Mouse (Mus musculus): Measurements from ENCODE around the gene Hist1h4i. TPM values are rescaled to one million over a fixed set of nuclear protein-coding genes. Genes with fewer than 3 reads are reported as not detected.

Hist1h4i gene
- polyA plus RNA-seq, 1 experiment from 2014 or later = 43.9 TPM

DNA sequence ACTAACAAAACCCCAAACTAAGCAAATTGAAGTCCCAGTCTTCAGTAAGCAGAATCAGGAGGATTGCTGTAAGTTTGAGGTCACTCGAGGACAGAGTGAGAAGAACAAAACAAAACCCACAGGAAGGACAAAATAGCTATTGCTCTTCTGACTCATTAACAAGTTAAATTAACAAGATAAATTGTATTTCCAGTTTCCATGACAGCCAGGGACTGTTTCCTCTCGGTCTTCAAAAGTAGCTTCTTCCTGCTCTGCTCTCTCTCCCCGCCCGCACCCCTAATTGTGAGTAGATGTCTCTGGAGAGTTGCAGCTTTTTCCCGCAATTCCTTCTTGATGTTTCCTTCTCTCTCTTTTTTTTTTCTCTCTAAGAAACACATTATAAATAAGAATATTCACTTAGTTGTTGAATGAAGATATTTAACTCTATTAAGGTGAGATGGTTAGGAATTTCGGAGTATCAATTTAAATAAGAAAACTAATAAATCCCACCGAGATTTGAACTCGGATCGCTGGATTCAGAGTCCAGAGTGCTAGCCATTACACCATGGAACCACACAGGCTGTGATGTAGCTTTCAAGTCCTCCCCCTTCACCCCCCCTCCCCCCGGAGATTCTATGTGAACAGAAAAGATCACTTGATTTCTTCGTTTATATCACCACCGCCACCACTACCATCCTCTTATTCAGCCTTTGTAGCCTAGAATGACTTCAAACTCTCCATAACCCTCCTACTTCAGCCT lies 44.9 kb downstream of the Hist1h4i start:
- ATAC-seq (ENCODE audit: low FRiP score) = peak; percentile 69; the same call in 1 of the 2 replicates
- H3K27me3 ChIP-seq (ENCODE audit: control insufficient read depth, insufficient read depth, low read length) = peaks cover 64% of the 10 kb centered on the region
- H3K4me1 ChIP-seq (ENCODE audit: control insufficient read depth, insufficient read depth, low read length) = 0 out of 2 replicates have a peak, but pooled peaks cover 3% of the 10 kb centered on the region
- H3K9me3 ChIP-seq (ENCODE audit: control insufficient read depth, low read length) = no peaks in the 10 kb centered on the region
- H3K4me2 ChIP-seq = peak overlapping the region; percentile 52
- no peaks in the 10 kb centered on the region for H3K36me3 ChIP-seq (ENCODE audit: control insufficient read depth, insufficient read depth, low read length)
- H3K9ac ChIP-seq (ENCODE audit: low read length) = no peak overlapping the region
- DNase-seq (ENCODE audit: low spot score, missing footprints) = peak; percentile 97
- 1% methylated on average over 12 of the region's 12 CpGs for WGBS
- H3K27ac ChIP-seq (ENCODE audit: low read depth, low read length) = no peak overlapping the region
- peak overlapping the region; percentile 21 for H3K4me3 ChIP-seq (ENCODE audit: low read depth, low read length)

GRCm38 (mm10) chr13:21995331-21995914 lies 45.7 kb downstream of the Hist1h4i start:
- Histone ChIP-seq H3K4me3 (ENCODE audit: low read depth, low read length) (peak overlapping the region; percentile 30), H3K9me3 (ENCODE audit: control insufficient read depth, low read length) (no peaks in the 10 kb centered on the region), H3K27ac (ENCODE audit: low read depth, low read length) (no peak overlapping the region), H3K4me1 (ENCODE audit: control insufficient read depth, insufficient read depth, low read length) (0 out of 2 replicates have a peak, but pooled peaks cover 3% of the 10 kb centered on the region), H3K9ac (ENCODE audit: low read length) (no peak overlapping the region; the same call in 1 of the 2 replicates), H3K4me2 (peak overlapping the region; percentile 52), H3K27me3 (ENCODE audit: control insufficient read depth, insufficient read depth, low read length) (peaks cover 56% of the 10 kb centered on the region), H3K36me3 (ENCODE audit: control insufficient read depth, insufficient read depth, low read length) (no peaks in the 10 kb centered on the region)
- ATAC-seq (ENCODE audit: low FRiP score) (peak; percentile 67), DNase-seq (ENCODE audit: low spot score, missing footprints) (peak; percentile 96)
- under 1% methylated on average over 21 of the region's 21 CpGs for WGBS

- ATAC-seq (ENCODE audit: low FRiP score) (no peak), DNase-seq (ENCODE audit: low spot score, missing footprints) (no peak)
- Histone ChIP-seq H3K4me2 (peak overlapping the region; percentile 52), H3K9me3 (ENCODE audit: control insufficient read depth, low read length) (no peaks in the 10 kb centered on the region), H3K27me3 (ENCODE audit: control insufficient read depth, insufficient read depth, low read length) (peaks cover 50% of the 10 kb centered on the region), H3K36me3 (ENCODE audit: control insufficient read depth, insufficient read depth, low read length) (no peaks in the 10 kb centered on the region), H3K4me3 (ENCODE audit: low read depth, low read length) (peak overlapping the region; percentile 30), H3K27ac (ENCODE audit: low read depth, low read length) (no peak overlapping the region), H3K4me1 (ENCODE audit: control insufficient read depth, insufficient read depth, low read length) (0 out of 2 replicates have a peak, but pooled peaks cover 3% of the 10 kb centered on the region), H3K9ac (ENCODE audit: low read length) (no peak overlapping the region; the same call in 1 of the 2 replicates)
- 4% methylated on average over 8 of the region's 8 CpGs for WGBS
Measured at GRCm38 (mm10) chr13:21994896-21995295, 46.3 kb downstream of the Hist1h4i start.

DNA sequence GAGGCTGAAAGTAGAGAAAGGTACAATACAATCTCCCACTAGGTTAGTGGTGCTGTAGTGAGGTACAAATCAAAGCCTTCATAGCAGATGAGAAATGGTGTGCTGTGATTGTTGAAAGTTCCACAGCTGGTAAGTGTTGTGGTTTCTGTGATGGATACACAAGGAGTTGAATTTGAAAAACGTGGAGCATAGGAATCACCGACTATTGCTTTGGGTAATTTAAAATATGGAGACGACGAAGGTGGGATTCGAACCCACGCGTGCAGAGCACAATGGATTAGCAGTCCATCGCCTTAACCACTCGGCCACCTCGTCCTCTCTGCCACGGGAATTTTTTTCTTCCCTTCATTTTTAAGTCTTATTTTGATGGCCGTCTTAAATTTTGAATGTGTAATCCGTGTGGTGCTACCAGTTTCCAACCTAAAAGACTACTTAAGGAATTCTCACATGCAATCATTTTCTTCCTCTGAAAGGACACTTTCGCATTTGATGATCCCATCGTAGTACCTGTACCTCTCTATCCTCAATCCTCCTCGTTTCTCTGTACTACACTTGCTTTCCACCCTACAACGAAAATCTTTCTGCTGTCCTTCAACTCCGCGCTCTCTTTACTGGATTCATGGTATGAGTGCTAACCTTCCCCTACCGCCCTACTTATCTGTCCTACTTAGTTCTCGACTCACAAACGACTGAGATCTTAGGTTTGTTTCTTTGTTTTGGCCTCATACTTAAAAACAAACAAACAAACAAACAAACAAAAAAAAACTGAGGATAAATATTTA lies 47.0 kb downstream of the Hist1h4i start:
- Histone ChIP-seq H3K9ac (ENCODE audit: low read length) (no peak overlapping the region), H3K9me3 (ENCODE audit: control insufficient read depth, low read length) (no peaks in the 10 kb centered on the region), H3K4me1 (ENCODE audit: control insufficient read depth, insufficient read depth, low read length) (0 out of 2 replicates have a peak, but pooled peaks cover 3% of the 10 kb centered on the region), H3K4me2 (0 out of 2 replicates have a peak overlapping the region, but pooled peaks have one; percentile 8), H3K36me3 (ENCODE audit: control insufficient read depth, insufficient read depth, low read length) (no peaks in the 10 kb centered on the region), H3K4me3 (ENCODE audit: low read depth, low read length) (no peak overlapping the region), H3K27me3 (ENCODE audit: control insufficient read depth, insufficient read depth, low read length) (peaks cover 43% of the 10 kb centered on the region), H3K27ac (ENCODE audit: low read depth, low read length) (no peak overlapping the region)
- DNase-seq (ENCODE audit: low spot score, missing footprints) (peak; percentile 95), ATAC-seq (ENCODE audit: low FRiP score) (no peak)
- 1% methylated on average over 22 of the region's 22 CpGs for WGBS

DNA sequence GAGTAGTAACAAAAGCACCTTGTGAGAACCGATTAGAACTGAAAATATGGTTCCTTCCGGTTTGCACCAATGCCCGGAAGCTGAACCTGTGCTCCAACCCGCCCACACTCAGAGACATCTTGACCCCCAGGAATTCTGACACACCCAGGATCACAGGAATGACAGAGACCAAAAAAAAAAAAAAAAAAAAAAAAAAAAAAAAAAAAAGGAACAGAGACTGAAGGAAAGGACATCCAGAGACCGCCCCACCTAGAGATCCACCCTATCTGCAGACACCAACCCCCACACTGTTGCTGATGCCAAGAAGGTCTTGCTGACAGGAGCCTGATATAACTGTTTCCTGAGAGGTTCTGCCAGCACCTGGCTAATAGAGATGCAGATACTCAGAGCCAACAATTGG lies 48.6 kb downstream of the Hist1h4i start:
- no peak overlapping the region for H3K9ac ChIP-seq (ENCODE audit: low read length)
- H3K27ac ChIP-seq (ENCODE audit: low read depth, low read length) = no peak overlapping the region
- H3K4me2 ChIP-seq = no peak overlapping the region
- no peaks in the 10 kb centered on the region for H3K36me3 ChIP-seq (ENCODE audit: control insufficient read depth, insufficient read depth, low read length)
- ATAC-seq (ENCODE audit: low FRiP score) = no peak
- WGBS = 91% methylated on average over 5 of the region's 5 CpGs
- H3K9me3 ChIP-seq (ENCODE audit: control insufficient read depth, low read length) = no peaks in the 10 kb centered on the region
- no peak for DNase-seq (ENCODE audit: low spot score, missing footprints)
- H3K27me3 ChIP-seq (ENCODE audit: control insufficient read depth, insufficient read depth, low read length) = peaks cover 27% of the 10 kb centered on the region
- 0 out of 2 replicates have a peak, but pooled peaks cover 3% of the 10 kb centered on the region for H3K4me1 ChIP-seq (ENCODE audit: control insufficient read depth, insufficient read depth, low read length)
- H3K4me3 ChIP-seq (ENCODE audit: low read depth, low read length) = no peak overlapping the region

Small RNA genes lying within 50 kb of the gene (microRNA-seq; reads per million reads assigned to microRNA genes)
- gene Gm26300 (not detected), gene Gm44390 (not detected), gene Gm44486 (not detected)

Other genes with a start within 250 kb of the Hist1h4i start
- gene Hist1h2bq, start 231.2 kb downstream of the Hist1h4i start, polyA plus RNA-seq (2014; fragmentation: Nextera tagmentation; extraction: Ambion mirVana) = 17.8 and 23.3 TPM in 2 replicates
- gene Hist1h2ao, start 230.9 kb downstream of the Hist1h4i start, polyA plus RNA-seq (2014; fragmentation: Nextera tagmentation; extraction: Ambion mirVana) = 1.7 TPM in 1 of 2 replicates, not detected in the other
- not detected in 2 replicates for gene Hist1h4m, start 229.6 kb downstream of the Hist1h4i start, polyA plus RNA-seq (2014; fragmentation: Nextera tagmentation; extraction: Ambion mirVana)
- gene Hist1h4n, start 209.2 kb downstream of the Hist1h4i start, polyA plus RNA-seq (2014; fragmentation: Nextera tagmentation; extraction: Ambion mirVana) = 10.3 and 12.0 TPM in 2 replicates
- gene Hist1h2ap, start 207.9 kb downstream of the Hist1h4i start, polyA plus RNA-seq (2014; fragmentation: Nextera tagmentation; extraction: Ambion mirVana) = 5,628 and 6,009 TPM in 2 replicates
- gene Hist1h2br, start 207.6 kb downstream of the Hist1h4i start, polyA plus RNA-seq (2014; fragmentation: Nextera tagmentation; extraction: Ambion mirVana) = 17.8 and 23.1 TPM in 2 replicates
- 26.7 and 27.9 TPM in 2 replicates for gene Zfp184, start 96.3 kb downstream of the Hist1h4i start, polyA plus RNA-seq (2014; fragmentation: Nextera tagmentation; extraction: Ambion mirVana)
- gene Pom121l2, start 60.2 kb downstream of the Hist1h4i start, polyA plus RNA-seq (2014; fragmentation: Nextera tagmentation; extraction: Ambion mirVana) = not detected in 2 replicates
- 0.10 and 0.37 TPM in 2 replicates for gene Prss16, start 31.6 kb downstream of the Hist1h4i start, polyA plus RNA-seq (2014; fragmentation: Nextera tagmentation; extraction: Ambion mirVana)
- gene Hist1h2ah, start 5.8 kb downstream of the Hist1h4i start, polyA plus RNA-seq (2014; fragmentation: Nextera tagmentation; extraction: Ambion mirVana) = 6.3 and 6.8 TPM in 2 replicates
- 9.9 and 11.3 TPM in 2 replicates for gene Hist1h2bk, start 5.5 kb downstream of the Hist1h4i start, polyA plus RNA-seq (2014; fragmentation: Nextera tagmentation; extraction: Ambion mirVana)
- 46.4 and 70.6 TPM in 2 replicates for gene Hist1h2ag, start 1.6 kb upstream of the Hist1h4i start, polyA plus RNA-seq (2014; fragmentation: Nextera tagmentation; extraction: Ambion mirVana)
- 9.9 and 12.6 TPM in 2 replicates for gene Hist1h2bj, start 1.9 kb upstream of the Hist1h4i start, polyA plus RNA-seq (2014; fragmentation: Nextera tagmentation; extraction: Ambion mirVana)
- not detected in 2 replicates for gene Vmn1r188, start 43.1 kb upstream of the Hist1h4i start, polyA plus RNA-seq (2014; fragmentation: Nextera tagmentation; extraction: Ambion mirVana)
- gene Vmn1r189, start 64.5 kb upstream of the Hist1h4i start, polyA plus RNA-seq (2014; fragmentation: Nextera tagmentation; extraction: Ambion mirVana) = not detected in 2 replicates
- gene Vmn1r191, start 142.6 kb upstream of the Hist1h4i start, polyA plus RNA-seq (2014; fragmentation: Nextera tagmentation; extraction: Ambion mirVana) = not detected in 2 replicates
- not detected in 2 replicates for gene Vmn1r192, start 149.8 kb upstream of the Hist1h4i start, polyA plus RNA-seq (2014; fragmentation: Nextera tagmentation; extraction: Ambion mirVana)
- not detected in 2 replicates for gene Vmn1r193, start 181.8 kb upstream of the Hist1h4i start, polyA plus RNA-seq (2014; fragmentation: Nextera tagmentation; extraction: Ambion mirVana)
- not detected in 2 replicates for gene Vmn1r194, start 202.9 kb upstream of the Hist1h4i start, polyA plus RNA-seq (2014; fragmentation: Nextera tagmentation; extraction: Ambion mirVana)
- gene Vmn1r195, start 229.2 kb upstream of the Hist1h4i start, polyA plus RNA-seq (2014; fragmentation: Nextera tagmentation; extraction: Ambion mirVana) = not detected in 2 replicates
- not detected in 2 replicates for gene Vmn1r196, start 248.6 kb upstream of the Hist1h4i start, polyA plus RNA-seq (2014; fragmentation: Nextera tagmentation; extraction: Ambion mirVana)